In the genomic region with DNA sequence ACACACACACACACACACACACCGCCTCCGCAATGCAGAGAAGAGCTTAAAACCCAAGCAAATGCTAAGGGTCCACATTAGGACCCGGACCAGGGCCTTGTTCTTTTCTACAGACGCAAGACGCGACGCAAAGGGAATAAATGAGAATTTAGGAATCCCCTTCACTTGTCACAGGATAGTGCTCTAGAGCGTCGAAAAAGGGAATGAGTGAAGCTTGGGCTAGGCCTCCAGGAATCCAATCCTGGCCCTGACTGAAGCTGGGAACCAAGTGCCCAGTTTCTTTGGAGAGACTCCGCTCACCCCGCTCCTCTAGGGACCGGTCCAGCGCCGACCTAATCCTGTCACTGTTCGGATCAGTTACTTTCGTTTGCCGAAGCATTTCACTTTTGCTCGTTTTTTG, we compare ENCODE assay signal across 9 mouse cellular contexts.
DNase-seq lines count a peak whose midpoint lies in the region; ATAC-seq lines count a peak whose summit lies in the region.
"Had no signal": no experiment of that assay in that cellular context is flagged by ENCODE, and none has a peak within 500 bp of the region (broad histone marks: within the 10 kb centered on the region; RNA-seq: fewer than 3 reads in every experiment).

No protein-coding gene starts in this region.

- H3K27ac ChIP-seq in liver, embryonic 13.5 days = no peak overlapping the region
- no peak overlapping the region for H3K27ac ChIP-seq in liver, embryonic 11.5 days (ENCODE audit: low read depth, low read length)
- no peak overlapping the region for H3K27ac ChIP-seq in hindbrain, embryonic 16.5 days (ENCODE audit: low read depth, low read length)
- H3K27ac ChIP-seq in neural tube, embryonic 15.5 days (replicated peaks) = no peak overlapping the region

- H3K27me3 ChIP-seq in liver, embryonic 13.5 days = peaks cover 73% of the 10 kb centered on the region
- peaks cover 76% of the 10 kb centered on the region for H3K27me3 ChIP-seq in liver, embryonic 11.5 days (replicated peaks; ENCODE audit: control insufficient read depth, insufficient read depth, low read length)
- 0 out of 2 replicates have a peak, but pooled peaks cover 3% of the 10 kb centered on the region for H3K27me3 ChIP-seq in hindbrain, embryonic 16.5 days (replicated peaks; ENCODE audit: control insufficient read depth, insufficient read depth, low read length)
- peaks cover 12% of the 10 kb centered on the region; the same call in 1 of the 2 replicates for H3K27me3 ChIP-seq in neural tube, embryonic 15.5 days (replicated peaks)

- peak; percentile 16 to 27 for DNase-seq in cerebellum, postnatal 14 days
- no peak for DNase-seq in cerebellum, adult 18-20 months
- no peak for DNase-seq in liver, embryonic 13.5 days
- no peak for DNase-seq in liver, embryonic 11.5 days (ENCODE audit: low spot score)
- DNase-seq in thymus, postnatal 4 days = no peak
- no peak for DNase-seq in spleen, postnatal 4 days (ENCODE audit: low spot score in 2 of 2)
- DNase-seq: kidney, adult 11 months had no signal

- H3K9ac ChIP-seq in liver, embryonic 13.5 days = no peak overlapping the region
- no peak overlapping the region for H3K9ac ChIP-seq in liver, embryonic 11.5 days (ENCODE audit: low read depth, low read length)
- H3K9ac ChIP-seq in hindbrain, embryonic 16.5 days (ENCODE audit: low read depth, low read length) = no peak overlapping the region
- no peak overlapping the region for H3K9ac ChIP-seq in neural tube, embryonic 15.5 days (replicated peaks)

- no peak for ATAC-seq in liver, embryonic 13.5 days (ENCODE audit: low read depth)
- ATAC-seq in liver, embryonic 11.5 days (replicated peaks; ENCODE audit: low FRiP score) = no peak
- ATAC-seq in hindbrain, embryonic 16.5 days = no peak
- no peak for ATAC-seq in neural tube, embryonic 15.5 days (ENCODE audit: low FRiP score)

- 17% methylated on average over 18 of the region's 18 CpGs for WGBS in liver, embryonic 13.5 days (ENCODE audit: insufficient replicate concordance)
- WGBS in liver, embryonic 11.5 days = 22% methylated on average over 18 of the region's 18 CpGs
- WGBS in hindbrain, embryonic 16.5 days = 25% methylated on average over 18 of the region's 18 CpGs
- 31% methylated on average over 18 of the region's 18 CpGs for WGBS in neural tube, embryonic 15.5 days

- no peaks in the 10 kb centered on the region for H3K36me3 ChIP-seq in liver, embryonic 13.5 days
- no peaks in the 10 kb centered on the region for H3K36me3 ChIP-seq in liver, embryonic 11.5 days (ENCODE audit: control insufficient read depth, insufficient read depth, low read length)
- H3K36me3 ChIP-seq in hindbrain, embryonic 16.5 days (ENCODE audit: control insufficient read depth, insufficient read depth, low read length) = no peaks in the 10 kb centered on the region
- no peaks in the 10 kb centered on the region for H3K36me3 ChIP-seq in neural tube, embryonic 15.5 days

- no peaks in the 10 kb centered on the region for H3K9me3 ChIP-seq in liver, embryonic 13.5 days (replicated peaks)
- H3K9me3 ChIP-seq in liver, embryonic 11.5 days (ENCODE audit: control insufficient read depth, low read length) = no peaks in the 10 kb centered on the region
- no peaks in the 10 kb centered on the region for H3K9me3 ChIP-seq in hindbrain, embryonic 16.5 days (ENCODE audit: control insufficient read depth, low read length)
- no peaks in the 10 kb centered on the region for H3K9me3 ChIP-seq in neural tube, embryonic 15.5 days (replicated peaks)

- H3K4me1 ChIP-seq in liver, embryonic 13.5 days (replicated peaks) = no peaks in the 10 kb centered on the region
- no peaks in the 10 kb centered on the region for H3K4me1 ChIP-seq in liver, embryonic 11.5 days (replicated peaks; ENCODE audit: control insufficient read depth, insufficient read depth, low read length)
- no peaks in the 10 kb centered on the region for H3K4me1 ChIP-seq in hindbrain, embryonic 16.5 days (ENCODE audit: control insufficient read depth, insufficient read depth, low read depth, low read length)
- 0 out of 2 replicates have a peak, but pooled peaks cover 2% of the 10 kb centered on the region for H3K4me1 ChIP-seq in neural tube, embryonic 15.5 days

- no peak overlapping the region for H3K4me3 ChIP-seq in liver, embryonic 13.5 days (replicated peaks)
- H3K4me3 ChIP-seq in liver, embryonic 11.5 days (ENCODE audit: low read depth, low read length) = no peak overlapping the region; the same call in 1 of the 2 replicates
- no peak overlapping the region for H3K4me3 ChIP-seq in hindbrain, embryonic 16.5 days (ENCODE audit: low read length)
- no peak overlapping the region for H3K4me3 ChIP-seq in neural tube, embryonic 15.5 days (replicated peaks)

- H3K4me2 ChIP-seq in liver, embryonic 13.5 days = peak overlapping the region; percentile 21; the same call in 1 of the 2 replicates
- no peak overlapping the region for H3K4me2 ChIP-seq in liver, embryonic 11.5 days
- H3K4me2 ChIP-seq in hindbrain, embryonic 16.5 days (ENCODE audit: low read length) = peak overlapping the region; percentile 39
- H3K4me2 ChIP-seq in neural tube, embryonic 15.5 days = peak overlapping the region; percentile 32

Comparison
In these comparisons a context has a peak if more than half of its experiments do, and no peak if none do; other contexts are left out.
1. DNase-seq: peak in cerebellum, postnatal 14 days (2 of 2); none in cerebellum, adult 18-20 months (0 of 2), liver, embryonic 13.5 days (single experiment), liver, embryonic 11.5 days (single experiment), thymus, postnatal 4 days (single experiment) and spleen, postnatal 4 days (0 of 2).